Mouse (Mus musculus) frontal cortex, adult 2 months (tissue): ENCODE measurements around the gene Gsk3a. TPM values are rescaled to one million over a fixed set of nuclear protein-coding genes. Genes with fewer than 3 reads are reported as not detected.
"Not testable (repeated sequence)": the region's sequence is repeated elsewhere in the genome, so short reads cannot be mapped to it uniquely, and the experiment has no call there.

ENCODE experiments used
- DNase-seq, 2 experiments: peaks; one replicate each; pipeline ENCODE4 v3.0.0; 2022; ENCODE audit warnings: low spot score in 1 of 2; ENCODE audit errors: extremely low spot score in 1 of 2
- polyA plus RNA-seq: library from polyadenylated mRNA; depleted of rRNA; stranded (reverse); fragments of >200 nt; gene quantifications from 2 replicates; pipeline ENCODE4 v1.2.3, GENCODE M21; 2012

The Gsk3a gene
- polyA plus RNA-seq, 1 experiment, result 241 TPM

- no peak for DNase-seq
Observed at GRCm38 (mm10) chr7:25273259-25274241, 35.9 kb upstream of the Gsk3a start.

- DNase-seq, result no peak
Observed at GRCm38 (mm10) chr7:25272445-25273258, 35.0 kb upstream of the Gsk3a start.

- DNase-seq, result no peak
Observed at GRCm38 (mm10) chr7:25271651-25272444, 34.2 kb upstream of the Gsk3a start.

- no peak for DNase-seq
Observed at GRCm38 (mm10) chr7:25270652-25271633, 33.3 kb upstream of the Gsk3a start.

- DNase-seq, result no peak
Observed at GRCm38 (mm10) chr7:25269545-25270271, 32.1 kb upstream of the Gsk3a start.

- DNase-seq, result no peak
Observed at GRCm38 (mm10) chr7:25269029-25269428, 31.4 kb upstream of the Gsk3a start.

GRCm38 (mm10) chr7:25268588-25268987 is 30.9 kb upstream of the Gsk3a start:
- no peak for DNase-seq

GRCm38 (mm10) chr7:25267751-25268463 is 30.3 kb upstream of the Gsk3a start:
- peak; percentile 99 to 100 for DNase-seq

GRCm38 (mm10) chr7:25267301-25267750 is 29.7 kb upstream of the Gsk3a start, which contains the start of gene Cic:
Gene Cic, plus strand, starts transcription at chr7:25267704.
- DNase-seq, result peak; percentile 99 to 100

GRCm38 (mm10) chr7:25266180-25266962 is 28.7 kb upstream of the Gsk3a start:
- DNase-seq, result no peak

GRCm38 (mm10) chr7:25265743-25266142 is 28.1 kb upstream of the Gsk3a start:
- DNase-seq, result not testable (repeated sequence)

GRCm38 (mm10) chr7:25263968-25264870 is 26.6 kb upstream of the Gsk3a start:
- DNase-seq, result no peak

GRCm38 (mm10) chr7:25261896-25262295 is 24.2 kb upstream of the Gsk3a start:
- DNase-seq, result no peak

GRCm38 (mm10) chr7:25251822-25252221 is 14.2 kb upstream of the Gsk3a start:
- no peak for DNase-seq

GRCm38 (mm10) chr7:25251071-25251791 is 13.6 kb upstream of the Gsk3a start:
- no peak for DNase-seq
